Mouse (Mus musculus) cerebellum, adult 2 months (tissue): ENCODE data around the gene Lactb.

Experiments used
- CTCF ChIP-seq: fragments of 200-500 bp; IDR thresholded peaks from 2 replicates; pipeline ENCODE4 v1.5.1; 2011; ENCODE audit warnings: low read depth, mild to moderate bottlenecking, control low read depth, low read length, moderate library complexity, borderline replicate concordance; ENCODE audit not compliant: insufficient read depth
- POLR2A ChIP-seq: fragments of 200-500 bp; IDR thresholded peaks from 2 replicates; pipeline ENCODE4 v1.6.1; 2011; ENCODE audit warnings: low read length, control low read depth, borderline replicate concordance; ENCODE audit not compliant: insufficient read depth

- no peak for TF ChIP-seq POLR2A
- TF ChIP-seq CTCF, result no peak
Observed at GRCm38 (mm10) chr9:67013501-67013900, 38.2 kb upstream of the Lactb start.
